Mouse (Mus musculus) neural tube, embryonic 11.5 days (tissue): ENCODE measurements around the gene Gm7138. TPM values are rescaled to one million over a fixed set of nuclear protein-coding genes. Genes with fewer than 3 reads are reported as not detected.
"Not testable (repeated sequence)": the region's sequence is repeated elsewhere in the genome, so short reads cannot be mapped to it uniquely, and the experiment has no call there.

Source experiments
- ATAC-seq: fragments of 200-750 bp; cut with Nextera tagmentation; 2 replicates; pipeline ENCODE4 v1.8.0; 2017; ENCODE audit warnings: moderate number of reproducible peaks, mild to moderate bottlenecking, moderate TSS enrichment, moderate library complexity; ENCODE audit not compliant: insufficient read depth, low FRiP score, low TSS enrichment
- DNase-seq: peaks from one replicate; pipeline ENCODE4 v3.0.0-alpha.2; 2015; ENCODE audit warnings: low spot score
- H3K27ac ChIP-seq: fragments of 300-500 bp; sonication (generic); 2 replicates; pipeline ENCODE4 v1.5.1; 2014; ENCODE audit warnings: low read depth, mild to moderate bottlenecking, low read length
- H3K27me3 ChIP-seq: fragments of 300-500 bp; sonication (generic); 2 replicates; pipeline ENCODE4 v1.6.1; 2014; ENCODE audit warnings: mild to moderate bottlenecking, low read length, mixed read lengths; ENCODE audit not compliant: control insufficient read depth, insufficient read depth
- H3K36me3 ChIP-seq: fragments of 300-500 bp; sonication (generic); 2 replicates; pipeline ENCODE4 v1.6.1; 2014; ENCODE audit warnings: mild to moderate bottlenecking, low read length, moderate library complexity, mixed read lengths; ENCODE audit not compliant: control insufficient read depth, insufficient read depth
- H3K4me1 ChIP-seq: fragments of 300-500 bp; sonication (generic); 2 replicates; pipeline ENCODE4 v1.6.1; 2014; ENCODE audit warnings: low read length, mixed read lengths; ENCODE audit not compliant: control insufficient read depth, insufficient read depth
- H3K4me2 ChIP-seq: fragments of 300-500 bp; sonication (generic); 2 replicates; pipeline ENCODE4 v1.6.1; 2014; ENCODE audit warnings: low read depth, mild to moderate bottlenecking, moderate library complexity
- H3K4me3 ChIP-seq: fragments of 300-500 bp; sonication (generic); 2 replicates; pipeline ENCODE4 v1.5.1; 2014; ENCODE audit warnings: low read depth, low read length
- H3K9ac ChIP-seq: fragments of 300-500 bp; sonication (generic); 2 replicates; pipeline ENCODE4 v1.6.1; 2014; ENCODE audit warnings: mild to moderate bottlenecking, low read length
- H3K9me3 ChIP-seq: fragments of 300-500 bp; sonication (generic); 2 replicates; pipeline ENCODE4 v1.6.1; 2016; ENCODE audit warnings: low read length; ENCODE audit not compliant: control insufficient read depth
- WGBS: fragments of 180-500 bp; shearing (Covaris S2); extraction: QIAGEN DNeasy Blood & Tissue Kit; methylation state at CpG from one replicate; pipeline ENCODE4 v1.1.7; 2014; 5-methylcytosine and 5-hydroxymethylcytosine counted together
- polyA plus RNA-seq: library from polyadenylated mRNA; unstranded; fragments of >200 nt; fragmentation: Nextera tagmentation; extraction: Ambion mirVana; gene quantifications from 2 replicates; pipeline ENCODE4 v1.2.1, GENCODE M21; 2014

Gene Gm7138
- not detected in 2 replicates for polyA plus RNA-seq

GRCm38 (mm10) chr10:77776844-77777243 is at the start of gene Gm7138:
Gene Gm7138 (minus strand): TSS chr10:77776944.
- H3K27me3 ChIP-seq, H3K9me3 ChIP-seq, DNase-seq, H3K9ac ChIP-seq, H3K4me3 ChIP-seq, H3K4me2 ChIP-seq, ATAC-seq, H3K4me1 ChIP-seq, H3K27ac ChIP-seq, H3K36me3 ChIP-seq: not testable (repeated sequence)
- WGBS, result 44% methylated on average over 1 of the region's 1 CpGs

- H3K9me3 ChIP-seq, result no peaks in the 10 kb centered on the region
- no peak overlapping the region for H3K4me3 ChIP-seq
- H3K36me3 ChIP-seq, result no peaks in the 10 kb centered on the region
- H3K27me3 ChIP-seq, result no peaks in the 10 kb centered on the region
- no peak overlapping the region for H3K4me2 ChIP-seq
- ATAC-seq, result no peak
- H3K4me1 ChIP-seq, result no peaks in the 10 kb centered on the region
- no peak overlapping the region for H3K9ac ChIP-seq
- WGBS, result 53% methylated on average over 4 of the region's 4 CpGs
- no peak overlapping the region for H3K27ac ChIP-seq
- no peak for DNase-seq
Observed at GRCm38 (mm10) chr10:77819203-77819602, 42.5 kb upstream of the Gm7138 start.

DNA sequence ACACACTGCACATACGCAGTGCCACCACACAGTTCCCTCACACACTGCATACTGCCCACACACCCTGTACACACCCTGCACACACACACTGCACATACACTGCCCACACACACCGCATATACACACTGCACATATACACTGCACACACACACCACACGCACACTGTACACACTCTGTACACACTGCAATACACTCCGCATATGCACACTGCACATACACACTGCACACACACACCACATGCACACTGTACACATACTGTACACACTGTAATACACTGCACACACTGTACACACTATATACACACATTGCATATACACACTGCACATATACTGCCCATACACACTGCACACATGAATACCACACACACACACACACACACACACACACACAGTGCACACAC is 41.8 kb upstream of the Gm7138 start:
- Histone ChIP-seq H3K36me3 (no peaks in the 10 kb centered on the region), H3K9me3 (no peaks in the 10 kb centered on the region), H3K4me2 (no peak overlapping the region), H3K4me1 (no peaks in the 10 kb centered on the region), H3K27me3 (no peaks in the 10 kb centered on the region), H3K4me3 (no peak overlapping the region), H3K9ac (no peak overlapping the region), H3K27ac (no peak overlapping the region)
- ATAC-seq, result no peak
- WGBS, result 95% methylated on average over 4 of the region's 4 CpGs
- no peak for DNase-seq

GRCm38 (mm10) chr10:77815514-77815913 is 38.8 kb upstream of the Gm7138 start:
- no peak overlapping the region for H3K27ac ChIP-seq
- H3K27me3 ChIP-seq, result no peaks in the 10 kb centered on the region
- no peak overlapping the region for H3K4me3 ChIP-seq
- H3K4me1 ChIP-seq, result no peaks in the 10 kb centered on the region
- no peaks in the 10 kb centered on the region for H3K9me3 ChIP-seq
- ATAC-seq (no peak), DNase-seq (peak; percentile 35)
- H3K9ac ChIP-seq, result no peak overlapping the region
- WGBS, result 28% methylated on average over 5 of the region's 5 CpGs
- H3K36me3 ChIP-seq, result no peaks in the 10 kb centered on the region
- no peak overlapping the region for H3K4me2 ChIP-seq

- 59% methylated on average over 4 of the region's 4 CpGs for WGBS
- H3K9ac ChIP-seq, result no peak within 1 kb of the TSS
- H3K4me3 ChIP-seq, result no peak within 1 kb of the TSS
- ATAC-seq (no peak), DNase-seq (no peak)
- no peaks in the 10 kb centered on the region for H3K9me3 ChIP-seq
- no peak within 1 kb of the TSS for H3K27ac ChIP-seq
- H3K4me1 ChIP-seq, result no peaks in the 10 kb centered on the region
- H3K4me2 ChIP-seq, result no peak within 1 kb of the TSS
- H3K27me3 ChIP-seq, result no peaks in the 10 kb centered on the region
- H3K36me3 ChIP-seq, result no peaks in the 10 kb centered on the region
Observed at GRCm38 (mm10) chr10:77814382-77814781, 37.6 kb upstream of the Gm7138 start, which contains the start of gene Gm2696. Gene Gm2696 (plus strand): TSS chr10:77814682.

DNA sequence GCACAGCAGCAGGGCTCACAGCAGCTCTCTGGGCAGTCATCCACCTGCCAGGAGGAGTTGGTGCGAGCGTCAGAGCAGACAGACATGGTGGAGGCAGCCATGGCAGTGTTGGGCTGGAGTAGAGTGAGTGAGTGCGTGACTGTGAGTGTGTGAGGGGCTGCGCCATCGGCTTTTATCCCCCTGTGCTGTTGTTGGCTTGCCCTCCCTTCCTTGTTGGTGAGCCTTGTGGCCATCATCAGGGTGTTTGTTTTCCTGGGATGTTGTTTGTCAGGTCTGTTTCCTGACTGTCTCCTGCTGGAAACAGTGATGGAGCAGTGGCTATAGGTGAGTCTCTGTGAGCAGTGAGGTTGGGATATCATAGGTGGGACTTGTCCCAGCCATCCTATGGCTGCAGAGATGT is 35.0 kb upstream of the Gm7138 start, which contains the start of gene Gm9507:
Gene Gm9507 (minus strand): TSS at position 101 of the 400 bp plus-strand sequence.
- Histone ChIP-seq H3K4me3 (no peak within 1 kb of the TSS), H3K4me1 (no peaks in the 10 kb centered on the region), H3K27ac (no peak within 1 kb of the TSS), H3K27me3 (no peaks in the 10 kb centered on the region), H3K36me3 (no peaks in the 10 kb centered on the region), H3K9me3 (no peaks in the 10 kb centered on the region), H3K9ac (no peak within 1 kb of the TSS), H3K4me2 (no peak within 1 kb of the TSS)
- DNase-seq (no peak), ATAC-seq (no peak)
- WGBS, result 73% methylated on average over 5 of the region's 5 CpGs

DNA sequence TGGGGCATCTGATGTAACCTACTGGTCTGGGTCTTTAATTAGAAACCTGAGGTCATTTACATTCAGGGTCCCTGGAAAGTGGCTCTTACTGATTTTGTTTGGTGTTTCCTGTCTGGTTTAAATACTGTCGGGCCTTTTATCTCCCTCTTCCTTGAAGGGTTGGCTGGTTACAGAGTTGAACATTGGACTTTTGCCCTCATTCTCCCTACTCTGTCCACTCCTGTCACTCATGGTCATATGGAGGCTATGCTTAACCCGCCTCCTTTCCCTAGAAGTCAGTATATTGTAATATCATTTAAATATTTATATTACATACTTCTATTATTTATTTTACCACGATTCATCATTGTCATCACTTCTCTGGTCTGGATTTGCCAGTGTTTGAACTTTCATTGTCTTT is 27.4 kb upstream of the Gm7138 start:
- Histone ChIP-seq H3K4me1 (no peaks in the 10 kb centered on the region), H3K27ac (no peak overlapping the region), H3K27me3 (no peaks in the 10 kb centered on the region), H3K4me2 (no peak overlapping the region), H3K36me3 (no peaks in the 10 kb centered on the region), H3K9me3 (no peaks in the 10 kb centered on the region), H3K4me3 (no peak overlapping the region), H3K9ac (no peak overlapping the region)
- no peak for DNase-seq
- 89% methylated on average over 3 of the region's 3 CpGs for WGBS
- no peak for ATAC-seq

DNA sequence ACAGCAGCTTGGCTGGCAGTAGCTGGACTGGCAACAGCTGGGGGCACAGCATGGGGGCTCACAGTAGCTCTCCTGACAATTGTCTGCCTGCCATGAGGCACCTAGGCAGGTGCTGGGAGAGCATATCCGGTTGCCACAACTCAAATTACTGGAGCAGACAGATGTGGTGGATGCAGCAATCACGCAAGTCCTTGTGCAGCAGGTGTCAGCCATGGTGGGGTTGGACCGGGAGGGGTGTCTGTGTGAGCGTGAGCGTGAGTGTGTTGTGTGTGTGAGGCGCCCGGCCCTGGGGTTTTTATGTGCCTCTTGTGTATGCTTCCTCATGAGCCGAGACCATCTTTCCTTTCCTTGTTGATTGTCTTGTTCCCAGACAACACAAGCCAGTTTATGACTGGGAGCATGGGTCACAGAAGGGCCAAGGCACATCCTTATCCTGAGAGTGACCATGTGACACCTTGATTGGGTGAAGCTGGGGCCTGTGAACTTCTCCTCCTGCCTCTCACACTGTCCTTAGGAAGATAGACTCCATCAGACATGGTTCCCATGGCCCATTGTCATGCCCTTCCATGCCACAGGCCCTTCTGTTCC is 22.3 kb upstream of the Gm7138 start, which contains the start of gene Gm19668:
Gene Gm19668 (minus strand): TSS at position 213 of the 588 bp plus-strand sequence.
- ATAC-seq, result no peak; the same call in 1 of the 2 replicates
- Histone ChIP-seq H3K4me3 (no peak within 1 kb of the TSS), H3K9me3 (no peaks in the 10 kb centered on the region), H3K4me1 (peaks cover 2% of the 10 kb centered on the region; the same call in 1 of the 2 replicates), H3K27me3 (no peaks in the 10 kb centered on the region), H3K27ac (0 out of 2 replicates have a peak within 1 kb of the TSS, but pooled peaks have one; percentile 8), H3K36me3 (no peaks in the 10 kb centered on the region), H3K9ac (no peak within 1 kb of the TSS), H3K4me2 (no peak within 1 kb of the TSS)
- WGBS, result 46% methylated on average over 8 of the region's 8 CpGs
- DNase-seq, result no peak
